Mouse (Mus musculus) neutrophil, adult 5-6 weeks (primary cell): Measurements from ENCODE around the gene Krt73. TPM values are rescaled to one million over a fixed set of nuclear protein-coding genes. Genes with fewer than 3 reads are reported as not detected.

Experiments
- ATAC-seq: fragments of 151-379, 151-347 bp; 2 replicates; pipeline ENCODE4 v1.8.0; 2017; ENCODE audit warnings: mild to moderate bottlenecking, moderate TSS enrichment; ENCODE audit not compliant: insufficient number of reproducible peaks, poor library complexity, low FRiP score, severe bottlenecking; ENCODE audit errors: extremely low read depth
- total RNA-seq: library from RNA; stranded (forward); fragments of 200-1000 nt; gene quantifications from 2 replicates; pipeline ENCODE4 v1.2.3, GENCODE M21; 2017

Krt73 gene
- not detected in 2 replicates for total RNA-seq

GRCm38 (mm10) chr15:101802296-101802835 lies at the start of gene Krt73:
Gene Krt73, minus strand, starts transcription at chr15:101802346.
- ATAC-seq = no peak

DNA sequence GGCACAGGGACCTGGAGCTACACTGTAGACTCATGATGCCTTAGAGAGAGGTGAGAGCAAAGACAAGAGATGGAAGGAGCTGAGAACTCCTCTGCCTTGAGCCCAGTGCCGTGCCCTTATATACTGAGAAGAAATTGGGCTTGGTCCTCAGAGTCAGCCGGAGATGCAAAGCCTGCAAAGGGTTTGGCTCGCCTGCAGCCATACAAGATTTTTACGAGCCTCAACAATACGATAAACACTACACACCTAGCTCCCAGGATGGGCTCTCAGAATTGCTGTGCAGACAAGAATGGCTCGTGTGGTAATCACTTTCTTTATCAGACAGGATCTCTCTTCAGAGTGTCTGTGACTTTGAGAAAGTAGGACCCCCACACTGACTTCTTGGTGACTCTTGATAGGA lies 48.5 kb upstream of the Krt73 start, which contains the start of gene Krt1:
TSS of gene Krt1 (minus strand) at position 101 of the 400 bp plus-strand sequence.
- ATAC-seq = no peak

DNA sequence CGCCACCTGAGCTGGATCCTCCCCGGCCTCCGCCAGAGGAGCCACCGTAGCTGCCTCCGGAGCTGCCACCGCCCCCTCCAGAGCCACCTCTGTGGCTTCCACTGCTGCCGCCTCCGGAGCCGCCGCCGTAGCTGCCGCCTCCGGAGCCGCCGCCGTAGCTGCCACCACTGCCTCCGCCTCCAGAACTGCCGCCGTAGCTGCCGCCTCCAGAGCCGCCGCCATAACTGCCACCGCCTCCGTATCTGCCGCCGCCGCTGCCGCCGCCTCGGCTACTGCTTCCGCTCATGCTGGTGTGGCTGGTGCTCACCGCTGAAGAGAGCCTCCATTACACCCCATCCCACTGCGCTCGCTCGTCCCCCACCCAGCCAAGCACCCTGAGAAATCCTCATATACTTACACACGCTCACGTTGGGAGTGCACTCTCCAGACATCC lies 43.8 kb upstream of the Krt73 start:
- ATAC-seq = no peak

DNA sequence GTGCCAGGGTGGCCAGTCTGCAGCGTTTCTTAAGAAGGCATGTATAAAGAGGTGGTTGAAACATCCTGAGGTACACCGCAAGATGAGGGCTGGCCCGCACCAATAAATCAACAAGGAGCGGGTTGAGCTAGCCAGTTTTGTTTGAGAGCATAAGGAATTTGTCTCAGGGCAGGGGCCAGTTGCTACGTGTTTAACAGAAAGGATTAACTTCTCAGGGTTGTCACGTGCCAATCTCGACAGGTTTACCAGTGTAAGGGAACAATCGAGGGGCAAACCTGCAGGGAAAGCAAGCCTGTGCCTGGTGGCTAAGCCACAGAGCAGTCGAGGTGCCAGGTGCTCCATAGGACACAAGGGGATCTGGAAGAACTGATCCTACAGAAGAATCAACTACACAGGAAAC lies 41.0 kb upstream of the Krt73 start:
- no peak for ATAC-seq

GRCm38 (mm10) chr15:101834784-101835328 lies 32.7 kb upstream of the Krt73 start:
- no peak for ATAC-seq

- ATAC-seq = no peak
These were observed 31.0 kb upstream of the Krt73 start for GRCm38 (mm10) chr15:101833131-101833530.

GRCm38 (mm10) chr15:101829441-101829840 lies 27.3 kb upstream of the Krt73 start:
- no peak for ATAC-seq

- ATAC-seq = no peak
These were observed 19.6 kb upstream of the Krt73 start for GRCm38 (mm10) chr15:101821786-101822185.

DNA sequence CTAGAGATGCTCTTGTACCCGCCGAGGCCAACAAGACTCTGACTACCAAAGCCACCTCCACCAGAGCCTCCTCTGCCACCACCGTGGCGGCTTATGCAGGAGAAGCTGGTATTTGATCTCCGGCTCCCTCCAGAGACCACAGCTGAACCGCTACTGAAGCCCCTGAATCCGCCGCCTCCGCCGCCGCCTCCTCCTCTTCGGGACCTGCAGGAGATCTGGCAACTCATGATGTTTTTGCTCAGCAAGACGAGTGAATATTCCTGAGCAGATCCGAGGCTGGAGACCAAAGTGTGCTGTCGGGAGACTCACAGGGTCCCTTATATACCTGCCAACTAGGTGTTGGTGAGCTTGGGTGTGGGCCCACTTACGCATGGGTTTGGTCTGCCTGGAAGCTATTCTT lies 15.7 kb upstream of the Krt73 start, which contains the start of gene Krt2:
TSS of gene Krt2 (minus strand) at position 295 of the 400 bp plus-strand sequence.
- ATAC-seq = no peak

GRCm38 (mm10) chr15:101803052-101803822 lies 1.1 kb upstream of the Krt73 start:
- no peak for ATAC-seq

DNA sequence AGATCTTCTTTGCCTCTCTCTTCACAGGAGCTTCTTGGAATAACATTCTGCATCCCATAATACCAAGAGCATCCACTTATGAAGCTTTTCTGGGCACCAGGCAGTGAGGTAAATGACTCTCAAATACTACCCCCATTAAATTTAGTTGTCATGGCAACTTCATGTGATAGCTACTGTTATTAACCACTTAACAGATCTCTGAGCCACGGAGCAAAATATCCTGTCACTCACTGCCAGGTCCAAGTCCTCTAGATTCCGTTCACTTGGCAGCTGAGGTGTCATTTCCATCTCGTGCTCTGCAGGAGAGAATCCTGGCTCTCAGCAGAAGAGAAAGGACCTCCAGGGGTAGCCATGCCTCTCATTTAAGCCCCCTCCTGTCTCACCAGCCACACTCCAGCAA lies 11.3 kb downstream of the Krt73 start:
- ATAC-seq = no peak

- no peak for ATAC-seq
These were observed 15.8 kb downstream of the Krt73 start, which contains the start of gene Krt72 for GRCm38 (mm10) chr15:101786360-101786759. Gene Krt72, minus strand, starts transcription at chr15:101786460.

- no peak for ATAC-seq
These were observed 28.7 kb downstream of the Krt73 start for GRCm38 (mm10) chr15:101773420-101773819.

DNA sequence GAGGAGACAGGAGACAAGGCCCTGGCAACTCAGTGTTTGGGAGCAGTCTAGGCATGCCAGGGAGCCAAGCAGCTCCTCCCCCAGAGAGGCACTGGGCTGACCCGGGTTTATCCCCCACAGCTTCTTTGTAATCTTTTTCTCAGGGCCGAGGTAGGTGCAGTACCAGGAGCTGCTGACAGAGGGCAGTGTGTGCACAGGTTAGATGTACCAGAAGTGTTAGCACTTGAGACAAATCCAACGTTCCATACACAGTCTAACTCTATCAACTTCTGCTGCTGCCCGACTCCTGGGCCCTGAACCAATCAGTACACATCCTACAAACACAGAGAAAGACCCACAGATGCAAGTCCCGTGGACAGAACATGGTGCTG lies 29.4 kb downstream of the Krt73 start:
- ATAC-seq = no peak

GRCm38 (mm10) chr15:101772080-101772710 lies 30.0 kb downstream of the Krt73 start:
- no peak for ATAC-seq

- no peak for ATAC-seq
These were observed 31.9 kb downstream of the Krt73 start for GRCm38 (mm10) chr15:101770226-101770625.
